Mouse (Mus musculus): ENCODE data around the gene Stx8.

The Stx8 gene

GRCm38 (mm10) chr11:67965905-67966878, at the start of gene Stx8:
Gene Stx8 (plus strand): TSS chr11:67966193.
- peak; percentile 92 for DNase-seq

GRCm38 (mm10) chr11:67917126-67917525, 48.9 kb upstream of the Stx8 start:
- DNase-seq = no peak

GRCm38 (mm10) chr11:67919593-67919992, 46.4 kb upstream of the Stx8 start:
- no peak for DNase-seq

- DNase-seq = no peak
These were observed 45.6 kb upstream of the Stx8 start for GRCm38 (mm10) chr11:67920226-67920960.

- DNase-seq = peak; percentile 21
These were observed 44.7 kb upstream of the Stx8 start for GRCm38 (mm10) chr11:67921091-67921826.

GRCm38 (mm10) chr11:67921827-67922754, 43.9 kb upstream of the Stx8 start, which contains the start of gene Usp43:
Gene Usp43 (minus strand): TSS chr11:67922153.
- peak; percentile 45 for DNase-seq

- DNase-seq = peak; percentile 47
These were observed 43.3 kb upstream of the Stx8 start for GRCm38 (mm10) chr11:67922755-67923125.

- DNase-seq = no peak
These were observed 42.3 kb upstream of the Stx8 start for GRCm38 (mm10) chr11:67923720-67924119.

DNA sequence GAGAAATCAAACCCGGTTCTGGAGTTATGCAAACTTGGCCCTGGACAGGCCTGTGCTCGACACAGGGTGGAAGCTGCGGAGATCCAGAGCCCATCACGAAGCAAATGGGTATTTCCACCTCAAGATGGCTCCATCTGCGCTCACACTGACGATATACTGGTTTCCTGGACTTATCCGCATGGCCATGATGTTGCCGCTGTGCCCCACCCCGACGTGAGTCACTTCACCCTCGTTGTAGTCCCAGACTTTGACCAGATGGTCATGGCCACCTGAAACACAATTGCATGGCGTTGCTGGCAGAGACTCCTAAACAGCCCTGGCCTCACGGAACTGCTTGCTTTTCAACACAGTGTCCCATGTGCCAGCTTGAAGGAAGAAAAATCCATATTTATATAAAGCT, 41.0 kb upstream of the Stx8 start:
- no peak for DNase-seq

- no peak for DNase-seq
These were observed 39.5 kb upstream of the Stx8 start for GRCm38 (mm10) chr11:67926348-67927055.

- no peak for DNase-seq
These were observed 33.8 kb upstream of the Stx8 start for GRCm38 (mm10) chr11:67932156-67932555.

- no peak for DNase-seq
These were observed 17.8 kb upstream of the Stx8 start for GRCm38 (mm10) chr11:67948229-67948628.

- DNase-seq = no peak
These were observed 16.5 kb upstream of the Stx8 start for GRCm38 (mm10) chr11:67949475-67949874.

DNA sequence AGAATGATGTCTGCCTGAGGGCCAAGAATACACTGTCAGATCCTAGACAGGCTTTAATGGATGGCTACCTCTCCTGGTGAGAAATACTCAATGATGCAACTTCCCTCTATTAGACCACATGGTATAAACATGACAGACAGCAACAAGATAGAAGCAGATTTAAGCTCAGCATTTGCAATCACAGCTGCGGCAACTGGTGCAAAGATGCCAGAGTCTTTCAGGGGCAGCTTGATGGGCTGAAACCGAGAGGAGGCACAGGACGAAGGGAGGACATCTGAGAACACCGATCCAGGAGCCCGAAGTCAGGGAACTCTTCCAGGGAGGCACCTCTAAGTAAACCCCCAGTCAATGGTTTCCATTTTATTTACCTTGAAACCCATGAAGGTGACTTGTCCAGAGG, 12.4 kb upstream of the Stx8 start:
- DNase-seq = no peak

DNA sequence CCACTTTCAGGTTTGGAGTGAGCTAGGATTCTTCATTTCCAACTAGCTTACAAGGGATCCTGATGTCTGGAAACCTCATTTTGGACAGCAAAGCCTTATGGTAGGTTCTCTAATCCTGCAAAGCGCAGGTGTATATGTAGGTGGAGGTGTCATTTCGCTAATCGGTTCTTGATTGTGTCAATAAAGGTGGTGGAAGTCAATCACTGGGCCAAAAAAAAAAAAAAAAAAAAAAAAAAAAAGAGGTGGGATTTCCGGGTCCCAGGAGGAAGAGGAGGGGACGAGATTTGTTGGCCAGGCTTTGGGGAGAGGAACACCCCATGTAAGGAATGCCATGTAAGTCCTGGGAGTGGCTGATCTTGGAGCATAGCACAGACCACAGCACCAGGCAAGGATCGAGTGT, 11.6 kb upstream of the Stx8 start:
- DNase-seq = no peak

DNA sequence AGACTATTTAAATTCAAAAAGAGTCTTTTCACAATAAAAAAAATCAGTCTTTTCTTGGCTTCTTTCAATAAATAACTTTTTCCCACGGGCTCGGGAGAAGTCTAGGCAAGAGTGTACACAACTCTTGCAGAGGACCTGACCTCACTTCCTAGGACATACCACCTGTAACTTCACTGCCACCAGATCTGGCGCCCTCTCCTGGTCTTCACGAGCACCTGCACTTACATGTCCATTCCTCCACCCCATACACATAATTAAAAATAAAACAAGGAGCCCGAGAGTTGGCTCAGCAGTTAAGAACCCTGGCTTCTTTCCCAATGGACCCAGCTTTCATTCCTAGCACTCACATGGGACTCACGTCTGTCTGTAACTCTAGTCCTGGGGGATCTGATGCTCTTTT, 1.9 kb upstream of the Stx8 start:
- no peak for DNase-seq

- DNase-seq = peak; percentile 80
These were observed 630 bp upstream of the Stx8 start, which contains the start of gene Cfap52 for GRCm38 (mm10) chr11:67965242-67965883. Gene Cfap52 (minus strand): TSS chr11:67965651.

- DNase-seq = no peak
These were observed 1.8 kb downstream of the Stx8 start for GRCm38 (mm10) chr11:67967831-67968230.

DNA sequence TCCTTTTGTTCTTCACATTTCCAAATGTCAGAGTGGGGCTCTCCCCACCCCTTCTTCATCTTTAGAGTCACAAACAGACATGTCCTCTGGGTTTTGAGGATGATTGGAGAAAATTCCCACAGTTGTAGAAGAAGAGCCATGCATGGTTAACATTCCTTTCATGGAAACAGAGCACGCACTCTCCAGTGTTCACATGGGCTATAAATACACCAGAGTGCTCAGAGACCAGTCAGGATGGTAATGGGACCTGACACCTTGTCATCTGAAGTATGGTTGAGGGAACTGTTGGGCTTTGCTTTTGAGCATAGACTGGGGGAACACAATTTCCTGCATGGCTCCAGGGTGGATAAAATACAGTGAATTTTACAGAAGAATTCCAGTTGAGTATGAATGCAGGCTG, 6.6 kb downstream of the Stx8 start:
- DNase-seq = no peak

DNA sequence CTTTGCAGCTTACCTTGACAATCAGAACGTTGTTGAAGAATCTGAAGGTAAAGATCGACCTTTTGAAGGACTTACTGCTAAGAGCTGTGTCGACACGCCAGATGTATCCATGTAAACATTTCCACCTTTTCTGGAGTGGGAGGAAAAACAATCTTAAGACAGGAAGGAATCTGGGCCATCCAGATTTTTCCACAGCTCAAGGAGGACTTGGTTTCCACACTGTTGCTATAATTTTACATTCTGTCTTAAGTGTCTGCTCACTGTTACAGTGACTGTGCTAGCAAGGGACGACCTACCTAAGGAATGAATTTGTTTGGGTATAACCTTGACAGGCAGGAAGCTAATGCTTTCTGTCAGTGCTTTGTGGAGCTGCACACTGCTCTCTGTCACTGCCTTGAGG, 7.2 kb downstream of the Stx8 start:
- no peak for DNase-seq

GRCm38 (mm10) chr11:67975252-67975651, 9.3 kb downstream of the Stx8 start:
- no peak for DNase-seq
